Mouse (Mus musculus) hindbrain, embryonic 14.5 days (tissue): ENCODE results near the gene Dab1. TPM values are rescaled to one million over a fixed set of nuclear protein-coding genes. Genes with fewer than 3 reads are reported as not detected.

Experiments used
- ATAC-seq: fragments of 200-750 bp; cut with Nextera tagmentation; 2 replicates; pipeline ENCODE4 v1.8.0; 2017; ENCODE audit warnings: moderate number of reproducible peaks, mild to moderate bottlenecking, moderate TSS enrichment, moderate library complexity; ENCODE audit not compliant: low FRiP score
- DNase-seq: peaks from one replicate; pipeline ENCODE4 v3.0.0-alpha.2; 2015; ENCODE audit warnings: low spot score
- H3K27ac ChIP-seq: fragments of 300-500 bp; sonication (generic); 2 replicates; pipeline ENCODE4 v1.5.1; 2014; ENCODE audit warnings: mild to moderate bottlenecking, moderate library complexity
- H3K27me3 ChIP-seq: fragments of 300-500 bp; sonication (generic); 2 replicates; pipeline ENCODE4 v1.6.1; 2014; ENCODE audit warnings: mild to moderate bottlenecking, low read length, mixed read lengths; ENCODE audit not compliant: control insufficient read depth, insufficient read depth
- H3K36me3 ChIP-seq: fragments of 300-500 bp; sonication (generic); replicated peaks from 2 replicates; pipeline ENCODE4 v1.6.1; 2014; ENCODE audit not compliant: control insufficient read depth, insufficient read depth
- H3K4me1 ChIP-seq: fragments of 300-500 bp; sonication (generic); replicated peaks from 2 replicates; pipeline ENCODE4 v1.6.1; 2014; ENCODE audit warnings: antibody characterized with exemption, low read length, mixed read lengths; ENCODE audit not compliant: control insufficient read depth, insufficient read depth
- H3K4me2 ChIP-seq: fragments of 300-500 bp; sonication (generic); replicated peaks from 2 replicates; pipeline ENCODE4 v1.6.1; 2014; ENCODE audit warnings: mild to moderate bottlenecking, moderate library complexity
- H3K4me3 ChIP-seq: fragments of 300-500 bp; sonication (generic); replicated peaks from 2 replicates; pipeline ENCODE4 v1.5.1; 2014; ENCODE audit warnings: mild to moderate bottlenecking, low read length
- H3K9ac ChIP-seq: fragments of 300-500 bp; sonication (generic); 2 replicates; pipeline ENCODE4 v1.6.1; 2014
- H3K9me3 ChIP-seq: fragments of 300-500 bp; sonication (generic); 2 replicates; pipeline ENCODE4 v1.6.1; 2016; ENCODE audit warnings: low read length; ENCODE audit not compliant: control insufficient read depth
- WGBS: fragments of 180-500 bp; shearing (Covaris S2); extraction: QIAGEN DNeasy Blood & Tissue Kit; methylation state at CpG from one replicate; pipeline ENCODE4 v1.1.7; 2014; 5-methylcytosine and 5-hydroxymethylcytosine counted together
- polyA plus RNA-seq: library from polyadenylated mRNA; unstranded; fragments of >200 nt; fragmentation: Nextera tagmentation; extraction: Ambion mirVana; gene quantifications from 2 replicates; pipeline ENCODE4 v1.2.1, GENCODE M21; 2014

The Dab1 gene
- polyA plus RNA-seq, 1 experiment from 2014 or later, result 62.9 TPM

- WGBS, result 54% methylated on average over 7 of the region's 7 CpGs
- Histone ChIP-seq H3K4me3 (no peak overlapping the region), H3K27ac (no peak overlapping the region), H3K36me3 (no peaks in the 10 kb centered on the region), H3K4me2 (no peak overlapping the region), H3K4me1 (no peaks in the 10 kb centered on the region; the same call in 1 of the 2 replicates), H3K27me3 (no peaks in the 10 kb centered on the region), H3K9me3 (no peaks in the 10 kb centered on the region), H3K9ac (no peak overlapping the region)
- ATAC-seq (no peak), DNase-seq (no peak)
These were observed 342.2 kb downstream of the Dab1 start for GRCm38 (mm10) chr4:103961134-103962049.

- Histone ChIP-seq H3K27me3 (no peaks in the 10 kb centered on the region), H3K27ac (no peak overlapping the region), H3K4me1 (no peaks in the 10 kb centered on the region), H3K9me3 (no peaks in the 10 kb centered on the region), H3K9ac (no peak overlapping the region), H3K36me3 (no peaks in the 10 kb centered on the region), H3K4me2 (no peak overlapping the region), H3K4me3 (no peak overlapping the region)
- 53% methylated on average over 9 of the region's 9 CpGs for WGBS
- DNase-seq, result no peak
- ATAC-seq, result no peak
These were observed 350.7 kb downstream of the Dab1 start for GRCm38 (mm10) chr4:103969906-103970305.

GRCm38 (mm10) chr4:103974536-103974935 is 355.4 kb downstream of the Dab1 start:
- Histone ChIP-seq H3K27me3 (no peaks in the 10 kb centered on the region), H3K4me2 (no peak overlapping the region), H3K4me1 (no peaks in the 10 kb centered on the region), H3K9ac (no peak overlapping the region), H3K27ac (no peak overlapping the region), H3K36me3 (no peaks in the 10 kb centered on the region), H3K9me3 (no peaks in the 10 kb centered on the region), H3K4me3 (no peak overlapping the region)
- 77% methylated on average over 2 of the region's 2 CpGs for WGBS
- DNase-seq, result no peak
- no peak for ATAC-seq

- ATAC-seq (no peak), DNase-seq (no peak)
- Histone ChIP-seq H3K36me3 (no peaks in the 10 kb centered on the region), H3K9ac (no peak overlapping the region), H3K27me3 (no peaks in the 10 kb centered on the region), H3K4me1 (no peaks in the 10 kb centered on the region), H3K4me2 (no peak overlapping the region), H3K27ac (no peak overlapping the region), H3K9me3 (no peaks in the 10 kb centered on the region), H3K4me3 (no peak overlapping the region)
- 53% methylated on average over 2 of the region's 2 CpGs for WGBS
These were observed 355.8 kb downstream of the Dab1 start for GRCm38 (mm10) chr4:103974946-103975345.

- ATAC-seq, result peak; percentile 65; the same call in 1 of the 2 replicates
- no peak overlapping the region for H3K9ac ChIP-seq
- no peaks in the 10 kb centered on the region for H3K27me3 ChIP-seq
- H3K4me3 ChIP-seq, result no peak overlapping the region
- no peak overlapping the region for H3K4me2 ChIP-seq
- no peak for DNase-seq
- no peaks in the 10 kb centered on the region for H3K9me3 ChIP-seq
- H3K36me3 ChIP-seq, result no peaks in the 10 kb centered on the region
- H3K27ac ChIP-seq, result no peak overlapping the region
- 0 out of 2 replicates have a peak, but pooled peaks cover 5% of the 10 kb centered on the region for H3K4me1 ChIP-seq
- WGBS, result 46% methylated on average over 3 of the region's 3 CpGs
These were observed 374.7 kb downstream of the Dab1 start for GRCm38 (mm10) chr4:103993884-103994283.

- no peaks in the 10 kb centered on the region for H3K36me3 ChIP-seq
- no peaks in the 10 kb centered on the region for H3K9me3 ChIP-seq
- no peak overlapping the region for H3K4me2 ChIP-seq
- DNase-seq, result no peak
- H3K27ac ChIP-seq, result no peak overlapping the region
- ATAC-seq, result no peak
- H3K4me3 ChIP-seq, result no peak overlapping the region
- H3K4me1 ChIP-seq, result 0 out of 2 replicates have a peak, but pooled peaks cover 5% of the 10 kb centered on the region
- no peaks in the 10 kb centered on the region for H3K27me3 ChIP-seq
- H3K9ac ChIP-seq, result no peak overlapping the region
- WGBS, result 56% methylated on average over 1 of the region's 1 CpGs
These were observed 375.2 kb downstream of the Dab1 start for GRCm38 (mm10) chr4:103994406-103994805.

- DNase-seq, result no peak
- Histone ChIP-seq H3K27me3 (no peaks in the 10 kb centered on the region), H3K4me1 (peaks cover 21% of the 10 kb centered on the region), H3K9me3 (no peaks in the 10 kb centered on the region), H3K4me2 (no peak overlapping the region), H3K36me3 (no peaks in the 10 kb centered on the region), H3K4me3 (no peak overlapping the region), H3K27ac (no peak overlapping the region), H3K9ac (no peak overlapping the region)
- 57% methylated on average over 5 of the region's 5 CpGs for WGBS
- no peak for ATAC-seq
These were observed 389.2 kb downstream of the Dab1 start for GRCm38 (mm10) chr4:104008406-104008805.

- peaks cover 23% of the 10 kb centered on the region for H3K4me1 ChIP-seq
- no peak overlapping the region for H3K9ac ChIP-seq
- peak overlapping the region; percentile 51 for H3K27ac ChIP-seq
- no peaks in the 10 kb centered on the region for H3K9me3 ChIP-seq
- no peaks in the 10 kb centered on the region for H3K27me3 ChIP-seq
- no peak overlapping the region for H3K4me3 ChIP-seq
- DNase-seq (no peak), ATAC-seq (no peak)
- no peaks in the 10 kb centered on the region for H3K36me3 ChIP-seq
- no peak overlapping the region for H3K4me2 ChIP-seq
- 56% methylated on average over 4 of the region's 4 CpGs for WGBS
These were observed 392.5 kb downstream of the Dab1 start for GRCm38 (mm10) chr4:104011683-104012082.

- 81% methylated on average over 4 of the region's 4 CpGs for WGBS
- Histone ChIP-seq H3K9ac (no peak overlapping the region), H3K27ac (peak overlapping the region; percentile 51), H3K36me3 (no peaks in the 10 kb centered on the region), H3K4me3 (no peak overlapping the region), H3K4me2 (no peak overlapping the region), H3K9me3 (no peaks in the 10 kb centered on the region), H3K4me1 (peaks cover 23% of the 10 kb centered on the region), H3K27me3 (no peaks in the 10 kb centered on the region)
- DNase-seq, result no peak
- no peak for ATAC-seq
These were observed 393.0 kb downstream of the Dab1 start for GRCm38 (mm10) chr4:104012150-104012549.
